Mouse (Mus musculus): Measurements from ENCODE around the gene Prkn.

Prkn gene

DNA sequence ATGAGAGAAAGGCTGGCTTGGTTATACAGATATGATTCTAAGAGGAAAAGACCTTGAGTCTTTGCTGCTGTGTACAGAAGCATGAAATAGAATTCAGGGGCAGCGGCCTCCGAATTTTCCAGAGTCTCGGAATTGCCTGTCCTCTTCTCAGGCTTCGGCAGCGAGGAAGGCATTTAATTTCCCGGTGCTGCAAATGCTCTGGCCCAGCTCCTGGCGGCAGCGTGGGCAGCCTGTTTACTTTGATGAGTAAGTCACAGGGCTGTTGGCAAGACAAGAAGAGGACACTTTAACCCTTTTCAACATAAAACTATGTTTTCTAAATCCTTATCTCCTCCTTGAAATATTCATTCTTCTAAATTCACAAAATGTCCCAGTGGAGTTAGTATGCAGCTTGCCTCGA is 462.9 kb downstream of the Prkn start:
- DNase-seq: peak; percentile 39

DNA sequence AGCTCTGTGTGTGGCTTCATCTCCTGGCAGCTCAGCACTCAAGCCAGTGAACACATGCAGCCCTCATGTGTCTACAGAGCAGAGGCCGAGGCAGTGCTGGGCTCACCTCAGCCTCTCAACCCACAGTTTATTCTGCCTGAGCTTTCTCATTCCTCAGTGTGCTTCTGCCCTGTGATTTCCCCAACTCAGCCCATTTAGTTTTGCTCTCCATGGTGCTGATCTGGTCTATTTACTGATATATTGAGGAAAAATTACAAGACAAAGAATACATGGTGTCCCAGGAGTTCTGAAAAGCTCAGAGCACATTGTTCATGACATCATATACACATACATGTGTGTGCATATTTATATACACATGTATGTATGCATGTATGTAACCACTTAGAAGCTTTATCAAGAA is 469.7 kb downstream of the Prkn start:
- no peak for DNase-seq

DNA sequence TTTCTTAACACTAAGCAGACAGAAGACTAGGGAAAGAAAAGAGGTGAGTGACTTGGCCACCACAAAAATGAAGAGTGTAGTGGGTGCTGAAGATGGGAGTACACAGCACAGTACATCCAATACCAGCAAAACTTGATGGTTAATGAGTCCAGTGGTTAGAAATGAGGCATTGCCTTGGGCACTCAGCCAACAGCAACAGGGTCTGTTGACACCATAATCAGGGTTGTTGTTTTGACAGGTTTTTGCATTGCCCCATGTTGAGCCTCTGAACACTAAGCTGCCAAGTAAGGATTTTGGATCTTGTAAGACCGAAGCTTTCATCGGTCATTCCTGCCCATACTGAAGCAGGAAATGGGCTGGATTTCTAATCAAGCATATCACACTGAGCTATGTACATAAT is 474.0 kb downstream of the Prkn start:
- DNase-seq: peak; percentile 43

DNA sequence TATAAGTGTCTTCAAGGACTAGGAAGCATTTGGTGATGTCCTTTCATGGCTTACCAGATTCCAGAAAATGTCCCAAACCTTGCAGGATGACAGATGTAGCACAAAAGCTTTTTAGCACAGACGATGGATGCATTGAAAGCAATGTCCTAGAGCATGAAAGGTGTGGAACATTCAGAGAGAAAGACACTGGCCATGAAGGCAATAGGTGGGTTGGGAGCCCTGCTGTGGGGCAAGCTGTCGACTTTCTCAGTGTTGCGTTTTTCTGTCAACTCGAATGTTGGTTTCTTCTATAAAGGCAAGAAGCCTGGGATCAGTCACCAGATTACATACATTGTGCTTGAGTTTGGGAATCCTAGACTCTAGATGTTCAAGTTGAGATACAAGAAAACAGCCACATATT is 475.5 kb downstream of the Prkn start:
- DNase-seq: peak; percentile 42

DNA sequence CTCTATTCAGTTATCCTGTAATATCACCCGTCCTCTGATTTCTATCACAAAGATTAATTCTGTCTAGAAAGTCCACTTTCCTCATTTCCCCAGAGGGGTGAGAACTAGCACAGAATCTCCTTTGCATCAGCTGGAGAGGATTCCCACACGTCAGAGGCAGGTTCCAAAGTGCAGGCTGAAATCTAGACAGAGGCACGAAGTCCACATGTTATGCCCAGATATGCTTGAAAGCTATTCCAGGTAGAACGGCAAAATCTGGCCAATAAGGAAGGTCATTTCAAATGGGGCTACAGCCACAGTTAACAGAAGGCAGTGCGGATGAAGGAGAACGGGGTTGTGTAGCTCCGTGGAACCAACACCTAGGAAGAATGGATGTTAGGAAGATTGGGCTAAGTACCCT is 478.8 kb downstream of the Prkn start:
- DNase-seq: peak; percentile 71

DNA sequence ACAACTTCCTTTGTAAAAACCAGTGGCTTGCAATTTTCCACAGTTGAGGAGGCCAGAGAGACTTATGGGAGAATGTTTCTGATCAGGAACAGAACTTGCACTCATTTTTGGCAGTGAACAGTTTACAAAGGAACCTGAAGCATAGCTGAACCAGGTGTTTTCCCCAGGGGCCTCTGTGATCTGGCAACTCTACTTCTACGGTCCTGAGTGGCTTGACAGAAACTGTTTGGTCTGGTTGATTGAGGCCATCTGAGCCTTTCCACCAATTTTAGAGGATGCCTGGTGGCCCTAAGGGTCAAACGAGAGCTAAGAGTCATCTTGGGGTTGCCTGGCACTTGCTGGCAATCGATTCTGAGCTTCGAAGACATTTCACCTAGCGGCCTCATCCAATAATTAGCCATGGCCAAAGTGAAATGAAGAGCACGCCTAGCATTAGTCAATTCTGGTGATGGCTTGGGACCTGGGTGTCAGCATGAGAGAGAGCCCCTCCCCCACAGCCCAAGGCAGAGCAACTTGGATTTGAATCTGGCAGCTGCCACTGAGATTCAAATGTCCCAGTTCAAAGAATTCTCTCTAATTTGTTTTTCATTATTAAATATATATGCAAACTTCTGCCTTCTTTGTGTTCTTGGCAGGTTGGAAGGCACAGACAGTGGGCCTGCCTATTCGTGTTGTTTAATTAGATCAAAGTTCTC is 479.6 kb downstream of the Prkn start:
- DNase-seq: peak; percentile 65

DNA sequence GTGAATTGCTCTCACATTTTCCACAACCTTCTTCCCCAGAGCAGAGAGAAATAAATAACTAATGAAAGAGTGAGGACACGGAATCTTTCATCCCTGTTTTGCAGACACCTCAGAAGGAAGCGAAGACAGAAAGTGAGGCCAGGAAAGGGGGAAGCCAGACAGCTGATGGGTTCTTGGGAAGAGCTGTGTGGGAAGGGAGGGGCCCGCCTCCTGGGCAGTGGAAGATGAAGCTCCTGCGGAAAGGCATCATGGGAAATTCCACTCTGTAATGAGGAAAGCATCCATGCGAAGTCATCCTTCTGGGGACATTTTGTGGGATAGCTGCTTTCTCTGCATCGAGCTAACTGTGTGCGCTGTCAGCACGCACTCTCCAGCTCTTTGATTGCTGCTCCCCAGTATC is 491.9 kb downstream of the Prkn start:
- peak; percentile 45 for DNase-seq

DNA sequence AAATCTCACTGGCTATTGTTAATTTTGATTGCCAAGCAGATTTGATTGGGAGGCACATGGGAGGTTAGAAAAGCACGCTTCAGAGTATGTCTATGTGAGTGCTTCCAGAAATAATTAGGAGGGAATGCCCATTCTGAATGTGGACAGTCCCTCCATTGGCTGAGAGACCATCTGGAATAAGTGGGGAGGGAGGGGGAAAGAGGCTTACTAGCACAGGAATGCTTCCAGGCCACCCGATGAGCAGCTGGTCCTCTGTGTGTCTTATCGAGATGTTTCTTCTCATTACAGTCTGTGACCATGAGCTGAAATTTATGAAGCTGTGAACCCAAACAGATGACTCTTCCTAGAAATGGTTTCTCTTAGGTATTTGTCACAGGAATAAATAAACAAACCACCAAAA is 493.6 kb downstream of the Prkn start:
- peak; percentile 78 for DNase-seq

DNA sequence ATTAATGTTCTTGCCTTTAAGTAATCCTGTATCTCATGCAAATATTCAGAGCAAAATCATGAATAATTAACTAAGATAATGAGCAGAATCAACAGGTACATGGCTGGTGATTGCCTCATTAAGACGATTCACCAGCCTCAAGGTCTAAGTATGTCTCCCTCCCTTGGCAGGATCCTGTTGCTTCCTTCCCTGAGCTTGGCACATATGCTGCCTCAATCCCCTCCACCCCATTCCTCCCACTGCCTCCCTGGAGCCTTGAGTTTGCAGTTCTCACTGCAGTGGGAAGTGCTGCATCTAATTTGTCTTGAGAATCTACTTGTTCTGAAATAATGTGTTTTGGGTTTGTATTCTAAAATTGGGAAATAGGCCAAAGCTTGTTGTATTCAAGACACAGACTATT is 496.0 kb downstream of the Prkn start:
- DNase-seq: peak; percentile 53

DNA sequence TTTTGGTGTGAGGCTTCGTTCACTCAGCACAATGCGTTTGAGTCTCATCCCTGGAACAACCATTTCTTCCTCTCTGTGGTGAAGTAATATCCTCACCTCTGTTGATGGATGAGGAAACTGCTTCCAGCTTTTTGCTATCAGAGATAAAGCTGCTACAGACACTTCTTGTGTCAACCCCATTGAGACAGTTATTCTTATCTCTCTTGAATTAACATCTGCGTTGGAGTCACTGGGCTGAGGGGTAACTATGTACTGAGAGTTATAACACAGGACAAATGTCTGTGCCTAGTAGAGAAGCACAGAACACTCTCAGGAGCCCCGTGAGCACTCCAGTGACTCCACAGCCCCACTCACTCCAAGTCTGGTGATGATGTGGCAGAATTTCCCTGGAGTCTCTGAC is 500.2 kb downstream of the Prkn start:
- DNase-seq: no peak

DNA sequence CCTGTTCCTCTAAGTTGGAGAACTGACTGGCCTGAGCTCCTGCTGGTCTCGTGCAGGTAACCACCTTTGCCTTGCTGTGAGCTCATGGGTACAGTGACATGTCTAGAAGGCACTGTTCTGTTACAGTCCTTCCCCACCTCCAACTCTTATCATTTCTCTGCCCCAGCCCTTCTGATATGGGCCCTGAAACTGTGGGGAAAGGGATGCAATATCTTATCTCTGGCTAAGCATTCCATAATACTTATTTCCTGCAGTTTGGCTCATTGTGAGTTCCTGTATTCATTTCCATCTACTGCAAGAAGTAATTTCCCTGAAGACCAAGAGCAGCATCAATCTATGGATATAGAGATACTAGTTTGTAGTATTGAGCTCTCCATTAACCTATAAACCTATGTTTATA is 506.1 kb downstream of the Prkn start:
- DNase-seq: no peak

DNA sequence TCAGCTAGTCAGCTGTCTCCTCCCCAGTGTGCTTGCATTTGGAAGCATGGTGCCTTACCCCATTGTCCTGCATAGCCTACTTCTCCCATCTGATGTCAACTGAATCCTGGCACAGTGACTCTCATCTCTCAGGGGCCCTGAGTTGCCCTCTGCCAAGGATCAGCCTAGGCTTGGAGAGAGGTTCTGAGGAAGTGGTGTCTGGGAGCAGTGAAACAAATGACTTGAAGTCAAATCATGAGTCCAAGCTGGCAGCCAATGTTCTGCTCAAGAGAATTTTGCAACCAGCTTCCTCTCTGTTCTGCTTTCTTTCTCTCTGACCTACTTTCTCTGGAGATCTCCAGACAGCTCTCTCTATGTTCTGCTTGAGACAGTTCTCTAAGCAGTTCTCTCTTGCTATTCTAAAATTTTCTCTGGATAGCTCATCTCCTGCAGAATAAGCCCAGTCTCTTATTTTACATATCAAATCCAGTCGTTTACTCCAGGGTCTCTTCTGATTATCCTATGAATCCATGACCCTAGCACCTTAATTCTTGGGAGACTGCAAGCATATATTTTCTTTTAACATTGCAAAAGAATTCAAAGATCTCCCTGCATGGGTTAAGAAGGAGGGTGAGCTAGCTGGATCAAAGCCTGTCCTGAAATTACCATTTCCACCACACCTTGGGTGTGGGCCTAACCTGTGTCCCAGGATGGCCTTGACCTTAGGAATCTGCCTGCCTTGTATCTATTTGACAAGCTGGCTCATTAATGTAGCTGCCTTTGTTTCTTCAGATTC is 512.8 kb downstream of the Prkn start:
- peak; percentile 88 for DNase-seq

DNA sequence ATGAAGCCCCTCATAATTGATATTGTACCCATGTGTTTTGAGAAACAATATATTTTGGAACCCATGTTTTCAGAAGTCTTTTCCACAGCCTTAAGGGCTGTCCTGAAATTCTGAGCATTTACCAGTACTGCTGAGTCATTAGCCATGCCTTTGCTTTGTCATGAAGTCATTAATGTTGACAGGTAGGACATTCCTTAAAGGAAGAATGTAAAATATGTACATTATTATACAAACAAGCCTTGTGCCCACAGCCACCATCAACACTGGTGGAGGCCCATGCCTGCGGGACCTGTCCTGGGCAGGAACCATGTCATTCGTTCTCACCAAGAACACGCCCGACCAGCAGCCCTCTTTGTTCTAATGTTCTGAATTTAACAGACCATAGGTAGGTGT is 513.4 kb downstream of the Prkn start:
- DNase-seq: peak; percentile 70

DNA sequence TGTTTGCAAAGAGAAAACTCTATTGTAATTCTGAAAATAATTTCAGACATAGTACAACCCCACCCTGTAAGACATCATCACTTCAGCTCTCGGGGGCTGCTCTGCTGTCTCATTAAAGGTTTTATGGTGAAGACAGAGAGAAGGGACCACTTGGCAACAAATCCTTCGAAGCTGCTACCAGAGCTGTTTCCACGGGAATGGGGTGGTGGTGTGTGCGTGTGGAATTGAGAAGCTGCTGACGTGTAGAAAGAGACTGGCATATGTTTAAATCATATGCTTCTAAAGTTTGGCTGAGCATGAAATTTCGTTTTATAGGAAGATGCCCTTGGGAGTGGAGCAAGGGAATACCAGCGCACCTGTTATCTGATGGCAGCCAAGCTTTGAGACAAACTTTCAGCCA is 514.2 kb downstream of the Prkn start:
- peak; percentile 6 for DNase-seq

DNA sequence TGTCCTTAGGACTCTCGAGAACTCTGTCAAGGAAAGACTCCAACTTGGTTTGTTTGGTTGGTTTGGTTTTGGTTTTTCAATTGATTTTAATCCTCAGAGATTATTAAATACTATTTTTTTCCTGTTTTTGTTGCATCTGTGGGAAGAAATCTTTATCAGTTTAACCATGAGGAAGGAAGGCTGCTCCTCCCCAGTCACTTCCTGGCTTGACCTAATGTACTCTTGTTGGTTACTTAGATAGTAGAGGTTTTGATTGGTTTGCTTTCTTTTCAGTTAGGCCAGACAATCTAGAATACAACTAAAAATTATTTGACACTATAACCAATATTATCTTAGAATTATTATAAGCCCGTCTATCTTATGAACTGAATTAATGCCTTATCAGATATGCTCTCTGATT is 535.3 kb downstream of the Prkn start:
- peak; percentile 52 for DNase-seq

DNA sequence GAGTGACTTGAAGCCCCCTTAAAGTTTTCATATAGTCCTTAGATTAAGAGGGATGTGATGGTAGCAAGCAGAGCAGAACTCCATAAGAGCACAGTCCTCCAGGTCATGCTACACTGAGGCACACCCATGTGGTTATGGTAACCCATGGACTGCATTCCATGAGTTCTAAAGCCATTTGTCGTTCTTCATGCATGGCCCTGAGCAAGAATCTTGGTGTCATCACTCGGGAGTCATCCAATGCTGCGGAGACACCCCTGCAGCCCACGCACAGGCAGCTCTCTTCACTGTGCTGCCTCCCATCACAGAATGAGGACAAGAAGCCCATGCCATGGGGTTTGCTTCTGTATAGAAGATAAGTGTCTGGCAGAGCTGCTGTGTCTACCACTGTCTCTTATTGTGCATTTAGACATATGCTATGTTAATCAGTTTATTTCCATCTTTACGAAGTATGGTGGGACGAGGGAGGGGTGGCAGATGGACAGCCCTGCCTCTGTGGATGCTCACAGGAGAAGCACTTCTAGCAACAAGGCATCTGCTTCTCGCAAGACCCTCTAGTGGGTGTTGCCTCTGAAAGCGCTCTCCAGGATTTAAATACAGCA is 543.3 kb downstream of the Prkn start:
- peak; percentile 72 for DNase-seq

DNA sequence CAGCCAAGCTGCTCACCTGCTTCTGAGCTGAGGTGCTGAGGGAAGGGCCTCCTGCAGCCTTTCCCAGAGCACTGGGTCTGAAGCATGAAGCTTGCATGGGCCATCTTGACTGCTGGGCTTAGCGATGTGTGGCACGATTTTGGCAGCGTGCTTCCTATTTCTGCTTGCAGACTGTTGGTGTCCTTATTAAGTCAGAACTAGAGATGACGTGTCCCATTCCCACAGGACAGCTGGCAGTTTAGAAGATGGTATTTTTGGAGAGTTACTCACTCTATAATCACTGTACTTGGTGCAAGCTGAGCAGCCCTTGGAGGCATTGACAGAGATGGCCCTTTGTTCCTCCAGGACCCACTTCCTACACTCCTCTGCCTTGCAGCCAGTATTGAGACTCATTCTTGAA is 545.1 kb downstream of the Prkn start:
- DNase-seq: peak; percentile 64

DNA sequence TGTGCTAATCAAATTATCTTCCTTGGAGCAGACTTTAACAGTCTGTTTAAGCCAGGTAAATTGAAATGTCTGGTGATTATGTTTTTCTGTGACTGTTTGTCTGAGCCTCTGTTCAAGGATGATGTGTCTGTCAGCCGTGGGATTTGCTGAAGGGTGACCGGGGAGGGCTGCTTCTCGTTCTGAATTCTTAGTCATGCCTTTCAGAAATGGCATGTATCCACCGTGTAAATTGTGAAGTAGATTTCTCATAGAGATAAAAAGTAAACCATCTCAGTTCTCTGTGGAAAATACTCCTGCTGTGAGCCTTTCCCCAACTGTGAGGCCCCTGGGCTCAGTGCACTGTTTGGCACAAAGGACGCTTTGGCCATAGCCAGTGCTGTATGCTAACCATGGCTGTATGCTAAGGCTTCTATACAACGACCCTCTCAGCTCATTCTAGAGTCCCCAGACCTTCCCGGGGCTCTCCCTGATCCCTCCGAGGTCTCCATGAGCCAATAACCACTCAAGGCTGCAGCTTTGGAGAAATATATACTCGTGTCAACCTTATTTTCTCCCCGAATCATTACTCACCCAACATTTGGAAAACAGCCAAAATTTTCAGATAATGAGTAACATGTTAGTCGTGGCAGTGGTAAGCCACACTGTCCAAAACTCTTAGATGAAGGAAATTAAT is 552.6 kb downstream of the Prkn start:
- DNase-seq: no peak

DNA sequence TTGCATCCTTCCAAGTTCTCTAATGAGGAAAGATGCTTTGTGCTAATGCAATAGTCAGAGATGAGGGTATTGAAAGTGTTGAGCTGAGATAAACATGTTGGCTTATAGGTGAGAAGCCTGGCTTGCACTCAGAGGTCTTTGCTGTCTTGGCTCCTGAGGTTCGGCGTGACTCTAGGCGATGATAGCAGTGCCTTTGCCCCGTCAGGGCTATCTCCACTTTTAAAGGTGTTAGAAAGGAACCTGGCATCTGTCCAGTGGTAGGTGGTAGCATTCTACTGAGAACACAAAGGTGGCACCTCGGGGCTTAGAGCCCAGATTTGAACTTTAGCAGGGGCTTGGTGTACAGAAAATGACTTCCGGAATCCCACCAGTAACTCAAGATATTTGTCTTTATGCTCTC is 554.4 kb downstream of the Prkn start:
- peak; percentile 83 for DNase-seq

DNA sequence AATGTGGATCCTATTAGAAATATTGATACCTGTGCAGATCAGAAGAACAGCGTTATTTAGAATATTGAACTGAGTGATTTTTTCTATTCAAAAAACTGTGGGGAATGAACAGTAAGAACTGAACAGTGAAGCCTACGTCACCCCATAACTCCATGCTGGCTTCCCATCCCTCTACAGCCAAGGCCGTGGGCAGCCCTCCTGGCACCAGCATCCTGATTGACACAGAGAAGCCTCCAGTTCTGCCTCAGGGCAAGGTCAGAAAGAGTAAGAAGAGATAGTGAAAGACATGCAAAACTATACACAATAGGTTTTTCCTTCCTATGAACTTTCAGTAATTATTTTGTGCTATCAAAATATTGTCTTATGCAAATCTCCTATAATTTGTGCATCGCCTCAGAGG is 557.5 kb downstream of the Prkn start:
- DNase-seq: peak; percentile 67

DNA sequence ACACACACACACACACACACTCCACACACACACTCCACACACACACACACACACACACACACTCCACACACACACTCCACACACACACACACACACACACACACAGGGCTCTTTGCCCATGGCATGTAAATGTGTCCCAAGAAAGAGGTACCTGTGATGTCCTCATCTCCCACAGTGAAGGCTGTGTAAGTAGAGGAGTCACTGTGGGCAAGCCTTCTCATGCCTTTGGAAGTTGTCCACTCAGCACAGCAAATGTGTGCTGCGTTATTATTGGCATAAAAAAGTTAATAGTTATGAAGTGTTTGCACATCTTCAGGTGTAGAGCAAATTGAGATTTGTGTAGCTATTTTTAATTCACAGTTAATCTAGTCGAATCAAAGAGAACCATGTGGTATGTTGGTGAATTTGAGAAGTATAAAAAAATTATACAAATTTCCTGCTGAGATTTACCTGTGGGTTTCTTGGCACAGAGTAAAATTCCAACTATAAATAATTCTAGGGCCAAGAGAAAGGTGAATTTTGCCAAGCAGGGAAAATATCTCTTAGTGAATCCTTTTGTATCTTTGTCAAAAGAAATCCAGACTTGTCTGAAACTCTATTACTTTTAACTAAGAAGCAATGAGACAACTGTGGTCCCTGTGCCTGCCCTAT is 562.2 kb downstream of the Prkn start:
- DNase-seq: no peak

DNA sequence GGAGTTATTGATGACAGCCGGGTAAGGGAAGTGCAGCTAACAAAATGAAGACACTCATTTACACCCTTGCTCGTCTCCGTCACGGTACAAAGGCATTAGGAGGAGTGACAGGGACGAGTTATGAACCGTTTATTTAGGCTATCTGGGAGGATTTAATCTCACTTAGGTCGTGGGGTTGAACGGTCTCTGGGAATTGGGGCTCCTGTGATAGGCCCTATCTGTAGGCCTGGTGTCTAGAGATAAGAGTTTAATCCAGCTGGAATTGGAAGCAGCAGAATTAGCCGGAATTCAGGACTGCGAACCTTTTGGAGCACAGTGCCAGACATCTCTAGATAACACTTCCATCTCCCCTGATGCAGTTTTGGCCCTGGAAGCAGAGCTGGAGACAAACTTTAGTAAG is 571.2 kb downstream of the Prkn start:
- no peak for DNase-seq

DNA sequence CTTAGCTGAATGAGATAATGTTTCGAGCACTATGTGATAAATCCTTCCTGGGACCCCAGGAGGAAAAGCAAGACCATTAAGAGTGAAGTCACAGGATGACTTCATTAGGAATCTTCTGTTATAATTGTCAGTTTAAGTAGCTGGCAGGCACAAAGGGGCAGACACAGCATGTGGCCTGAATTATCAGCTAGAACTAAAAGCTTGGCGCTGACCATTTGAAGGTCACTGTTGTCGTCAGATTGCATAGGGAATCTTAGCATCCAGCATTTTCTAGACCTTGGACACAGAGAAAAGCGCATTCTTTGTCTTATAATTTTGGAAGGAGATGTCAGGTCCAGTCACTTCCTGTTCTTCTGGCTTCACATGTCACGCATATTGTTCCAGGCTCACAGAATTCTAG is 573.5 kb downstream of the Prkn start:
- no peak for DNase-seq
